Mouse (Mus musculus) limb, embryonic 15.5 days (tissue): ENCODE results near the gene Sod1. TPM values are rescaled to one million over a fixed set of nuclear protein-coding genes. Genes with fewer than 3 reads are reported as not detected.

Experiments
- ATAC-seq: fragments of 200-750 bp; cut with Nextera tagmentation; 2 replicates; pipeline ENCODE4 v1.8.0; 2017; ENCODE audit warnings: low read depth, moderate TSS enrichment; ENCODE audit not compliant: insufficient number of reproducible peaks, low FRiP score, low TSS enrichment
- H3K27ac ChIP-seq: fragments of 300-500 bp; sonication (generic); 2 replicates; pipeline ENCODE4 v1.5.1; 2015; ENCODE audit warnings: moderate library complexity, mild to moderate bottlenecking, inconsistent platforms
- H3K27me3 ChIP-seq: fragments of 300-500 bp; sonication (generic); 2 replicates; pipeline ENCODE4 v1.6.1; 2015; ENCODE audit warnings: inconsistent platforms
- H3K36me3 ChIP-seq: fragments of 300-500 bp; sonication (generic); 2 replicates; pipeline ENCODE4 v1.6.1; 2015; ENCODE audit warnings: inconsistent platforms
- H3K4me1 ChIP-seq: fragments of 300-500 bp; sonication (generic); 2 replicates; pipeline ENCODE4 v1.6.1; 2015; ENCODE audit warnings: inconsistent platforms
- H3K4me2 ChIP-seq: fragments of 300-500 bp; sonication (generic); 2 replicates; pipeline ENCODE4 v1.6.1; 2015; ENCODE audit warnings: mild to moderate bottlenecking, inconsistent platforms
- H3K4me3 ChIP-seq: fragments of 300-500 bp; sonication (generic); 2 replicates; pipeline ENCODE4 v1.5.1; 2015; ENCODE audit warnings: mild to moderate bottlenecking, inconsistent platforms
- H3K9ac ChIP-seq: fragments of 300-500 bp; sonication (generic); 2 replicates; pipeline ENCODE4 v1.6.1; 2015; ENCODE audit warnings: inconsistent platforms
- H3K9me3 ChIP-seq: fragments of 300-500 bp; sonication (generic); 2 replicates; pipeline ENCODE4 v1.6.1; 2016; ENCODE audit warnings: inconsistent platforms
- WGBS: fragments of 180-500 bp; shearing (Covaris S2); methylation state at CpG from one replicate; pipeline ENCODE4 v1.1.7; 2015; 5-methylcytosine and 5-hydroxymethylcytosine counted together
- polyA plus RNA-seq: library from polyadenylated mRNA; unstranded; fragments of >200 nt; fragmentation: Nextera tagmentation; extraction: Ambion mirVana; gene quantifications from 2 replicates; pipeline ENCODE4 v1.2.1, GENCODE M21; 2015

Sod1 gene
- polyA plus RNA-seq, 1 experiment from 2014 or later: 861 TPM

GRCm38 (mm10) chr16:90261791-90262190 lies 41.2 kb downstream of the Sod1 start:
- H3K36me3 ChIP-seq: peaks cover 46% of the 10 kb centered on the region
- H3K4me3 ChIP-seq: no peak overlapping the region
- H3K4me1 ChIP-seq: no peaks in the 10 kb centered on the region
- H3K4me2 ChIP-seq: no peak overlapping the region
- no peak overlapping the region for H3K27ac ChIP-seq
- no peak overlapping the region for H3K9ac ChIP-seq
- no peaks in the 10 kb centered on the region for H3K9me3 ChIP-seq
- ATAC-seq: no peak
- 92% methylated on average over 2 of the region's 2 CpGs for WGBS
- H3K27me3 ChIP-seq: no peaks in the 10 kb centered on the region

GRCm38 (mm10) chr16:90264021-90264420 lies 43.5 kb downstream of the Sod1 start:
- H3K27me3 ChIP-seq: no peaks in the 10 kb centered on the region
- H3K4me3 ChIP-seq: no peak overlapping the region
- WGBS: 78% methylated on average over 5 of the region's 5 CpGs

GRCm38 (mm10) chr16:90265106-90265505 lies 44.6 kb downstream of the Sod1 start:
- Histone ChIP-seq H3K9ac (no peak overlapping the region), H3K4me3 (no peak overlapping the region), H3K4me2 (no peak overlapping the region), H3K9me3 (no peaks in the 10 kb centered on the region), H3K27ac (no peak overlapping the region), H3K36me3 (peaks cover 21% of the 10 kb centered on the region; the same call in 1 of the 2 replicates), H3K27me3 (no peaks in the 10 kb centered on the region), H3K4me1 (0 out of 2 replicates have a peak, but pooled peaks cover 2% of the 10 kb centered on the region)
- ATAC-seq: no peak
- 81% methylated on average over 1 of the region's 1 CpGs for WGBS

More at GRCm38 (mm10) chr16:90264021-90264420, 43.5 kb downstream of the Sod1 start:
- no peak for ATAC-seq
- 0 out of 2 replicates have a peak, but pooled peaks cover 2% of the 10 kb centered on the region for H3K4me1 ChIP-seq
- H3K4me2 ChIP-seq: no peak overlapping the region
- no peak overlapping the region for H3K27ac ChIP-seq
- no peaks in the 10 kb centered on the region for H3K9me3 ChIP-seq
- H3K9ac ChIP-seq: no peak overlapping the region
- peaks cover 27% of the 10 kb centered on the region for H3K36me3 ChIP-seq

GRCm38 (mm10) chr16:90266581-90266980 lies 46.0 kb downstream of the Sod1 start:
- no peak overlapping the region for H3K27ac ChIP-seq
- peaks cover 7% of the 10 kb centered on the region; the same call in 1 of the 2 replicates for H3K36me3 ChIP-seq
- no peaks in the 10 kb centered on the region for H3K27me3 ChIP-seq
- H3K4me2 ChIP-seq: no peak overlapping the region
- H3K9me3 ChIP-seq: no peaks in the 10 kb centered on the region
- H3K4me1 ChIP-seq: 0 out of 2 replicates have a peak, but pooled peaks cover 2% of the 10 kb centered on the region
- no peak overlapping the region for H3K4me3 ChIP-seq
- ATAC-seq: no peak
- no peak overlapping the region for H3K9ac ChIP-seq
- WGBS: 7% methylated on average over 1 of the region's 1 CpGs

GRCm38 (mm10) chr16:90275521-90275920 lies 55.0 kb downstream of the Sod1 start:
- Histone ChIP-seq H3K36me3 (no peaks in the 10 kb centered on the region), H3K27me3 (no peaks in the 10 kb centered on the region), H3K4me2 (no peak overlapping the region), H3K4me1 (peaks cover 11% of the 10 kb centered on the region; the same call in 1 of the 2 replicates), H3K9me3 (no peaks in the 10 kb centered on the region), H3K4me3 (no peak overlapping the region), H3K27ac (no peak overlapping the region), H3K9ac (no peak overlapping the region)
- no peak for ATAC-seq
- WGBS: 87% methylated on average over 6 of the region's 6 CpGs

Other genes starting within 250 kb of the Sod1 start
- 37.1 and 51.8 TPM in 2 replicates for gene Tiam1, start 77.0 kb upstream of the Sod1 start, polyA plus RNA-seq
- gene Scaf4, start 63.7 kb downstream of the Sod1 start, polyA plus RNA-seq: 21.8 and 23.4 TPM in 2 replicates
- gene Hunk, start 165.3 kb downstream of the Sod1 start, polyA plus RNA-seq: 10.3 and 12.7 TPM in 2 replicates